Mouse (Mus musculus) intestine, embryonic 15.5 days (tissue): Measurements from ENCODE around the gene Dmxl2. TPM values are rescaled to one million over a fixed set of nuclear protein-coding genes. Genes with fewer than 3 reads are reported as not detected.

Source experiments
- ATAC-seq: fragments of 200-750 bp; cut with Nextera tagmentation; 2 replicates; pipeline ENCODE4 v1.8.0; 2017; ENCODE audit warnings: moderate TSS enrichment, moderate library complexity
- H3K27ac ChIP-seq: fragments of 300-500 bp; sonication (generic); 2 replicates; pipeline ENCODE4 v1.5.1; 2015; ENCODE audit warnings: mild to moderate bottlenecking, inconsistent platforms
- H3K27me3 ChIP-seq: fragments of 300-500 bp; sonication (generic); replicated peaks from 2 replicates; pipeline ENCODE4 v1.6.1; 2015; ENCODE audit warnings: inconsistent platforms
- H3K36me3 ChIP-seq: fragments of 300-500 bp; sonication (generic); 2 replicates; pipeline ENCODE4 v1.6.1; 2015; ENCODE audit warnings: inconsistent platforms
- H3K4me1 ChIP-seq: fragments of 300-500 bp; sonication (generic); replicated peaks from 2 replicates; pipeline ENCODE4 v1.6.1; 2015; ENCODE audit warnings: inconsistent platforms
- H3K4me2 ChIP-seq: fragments of 300-500 bp; sonication (generic); replicated peaks from 2 replicates; pipeline ENCODE4 v1.6.1; 2015; ENCODE audit warnings: mild to moderate bottlenecking, inconsistent platforms
- H3K4me3 ChIP-seq: fragments of 300-500 bp; sonication (generic); replicated peaks from 2 replicates; pipeline ENCODE4 v1.5.1; 2015; ENCODE audit warnings: inconsistent platforms
- H3K9ac ChIP-seq: fragments of 300-500 bp; sonication (generic); 2 replicates; pipeline ENCODE4 v1.6.1; 2015; ENCODE audit warnings: inconsistent platforms
- H3K9me3 ChIP-seq: fragments of 300-500 bp; sonication (generic); 2 replicates; pipeline ENCODE4 v1.6.1; 2016; ENCODE audit warnings: inconsistent platforms
- WGBS: fragments of 180-500 bp; shearing (Covaris S2); methylation state at CpG from one replicate; pipeline ENCODE4 v1.1.7; 2015; 5-methylcytosine and 5-hydroxymethylcytosine counted together
- polyA plus RNA-seq: library from polyadenylated mRNA; unstranded; fragments of >200 nt; fragmentation: Nextera tagmentation; extraction: Ambion mirVana; gene quantifications from 2 replicates; pipeline ENCODE4 v1.2.1, GENCODE M21; 2015

Dmxl2 gene
- polyA plus RNA-seq, 1 experiment from 2014 or later, result 4.4 TPM

DNA sequence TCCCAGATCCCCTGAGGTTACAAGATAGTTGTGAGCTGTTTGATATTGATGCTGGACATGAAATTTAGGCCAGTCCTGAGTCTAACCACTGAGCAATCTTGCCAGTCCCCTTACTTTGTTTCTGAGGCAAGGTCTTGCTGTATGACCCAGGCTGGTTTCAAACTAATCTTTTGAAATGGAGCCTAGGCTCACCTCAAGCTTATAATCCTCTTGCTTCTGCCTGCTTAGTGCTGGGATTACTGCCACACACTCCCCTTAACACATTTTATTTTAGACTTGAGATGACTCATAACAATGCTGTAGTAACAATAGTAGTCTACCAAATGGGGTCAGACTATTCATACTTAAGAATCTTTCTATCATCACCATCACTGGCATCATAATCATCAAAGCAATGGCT, 30.0 kb upstream of the Dmxl2 start:
- H3K27me3 ChIP-seq, result no peaks in the 10 kb centered on the region
- no peaks in the 10 kb centered on the region for H3K36me3 ChIP-seq
- H3K4me1 ChIP-seq, result no peaks in the 10 kb centered on the region
- no peak overlapping the region for H3K27ac ChIP-seq
- H3K9ac ChIP-seq, result no peak overlapping the region
- H3K4me2 ChIP-seq, result no peak overlapping the region
- no peak overlapping the region for H3K4me3 ChIP-seq
- no peaks in the 10 kb centered on the region for H3K9me3 ChIP-seq
- ATAC-seq, result no peak

DNA sequence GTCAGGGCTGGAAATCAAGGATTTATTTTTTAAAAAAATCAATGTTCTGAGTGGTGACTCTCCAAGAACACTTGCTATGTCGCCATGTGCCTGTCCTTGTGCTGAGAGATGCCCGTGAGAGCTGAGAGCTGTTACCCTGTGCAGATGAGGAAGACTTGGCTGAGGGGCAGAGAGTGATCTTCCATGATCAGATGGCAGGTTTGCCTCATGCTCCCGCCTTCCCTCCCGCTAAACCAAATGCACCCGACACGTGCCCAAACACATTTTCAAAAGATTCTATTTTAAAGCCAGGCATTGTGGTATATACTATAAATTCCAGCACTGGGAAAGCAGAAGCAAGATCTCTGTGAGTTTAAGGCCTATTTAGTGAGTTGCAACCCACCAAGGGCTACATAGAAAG, 29.4 kb upstream of the Dmxl2 start:
- WGBS, result 86% methylated on average over 6 of the region's 6 CpGs

DNA sequence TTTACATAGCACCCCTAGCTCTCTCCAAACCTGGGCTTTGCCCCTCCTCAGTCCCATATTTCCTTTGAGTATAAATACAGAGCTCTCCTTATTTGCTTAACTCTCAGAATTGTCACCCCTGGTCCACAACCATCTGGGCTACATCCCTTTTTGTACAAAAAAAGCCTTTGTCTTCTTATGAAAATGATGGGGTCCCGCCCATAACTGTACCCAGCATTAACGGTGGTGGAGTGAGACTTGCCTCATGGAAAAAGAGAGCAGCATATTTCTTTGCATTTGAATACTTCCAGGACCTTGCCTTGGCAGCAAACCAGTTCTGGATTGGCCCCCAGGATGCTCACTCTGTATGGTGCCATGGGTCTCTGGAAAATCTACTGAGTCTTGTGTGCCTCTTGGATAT, 28.5 kb upstream of the Dmxl2 start:
- WGBS, result 85% methylated on average over 2 of the region's 2 CpGs

More for the DNA sequence above, 29.4 kb upstream of the Dmxl2 start:
- Histone ChIP-seq H3K9me3 (no peaks in the 10 kb centered on the region), H3K27me3 (no peaks in the 10 kb centered on the region), H3K4me2 (no peak overlapping the region), H3K9ac (no peak overlapping the region), H3K36me3 (no peaks in the 10 kb centered on the region), H3K4me3 (no peak overlapping the region), H3K4me1 (no peaks in the 10 kb centered on the region), H3K27ac (no peak overlapping the region)
- ATAC-seq, result no peak

DNA sequence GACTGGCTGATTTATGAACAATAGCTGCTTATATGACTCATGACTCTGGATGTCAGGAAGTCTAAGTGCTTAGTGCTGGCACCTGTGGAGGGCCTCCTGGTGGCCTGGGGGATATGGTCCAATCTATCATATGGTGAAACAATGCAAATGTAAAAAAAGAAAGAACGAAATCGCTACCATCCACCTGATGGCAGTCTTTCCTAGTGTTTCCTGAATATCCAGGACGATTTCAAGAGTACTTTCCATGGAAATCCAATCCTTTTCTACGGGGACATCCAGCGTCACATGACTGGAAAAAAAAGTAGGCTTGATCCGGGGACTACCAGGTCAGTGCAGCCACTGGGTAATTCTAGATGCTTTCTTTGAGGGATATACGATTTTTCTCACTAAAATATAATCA, 26.3 kb upstream of the Dmxl2 start:
- no peak for ATAC-seq
- Histone ChIP-seq H3K4me3 (no peak overlapping the region), H3K27ac (no peak overlapping the region), H3K4me1 (no peaks in the 10 kb centered on the region), H3K27me3 (no peaks in the 10 kb centered on the region), H3K36me3 (no peaks in the 10 kb centered on the region), H3K4me2 (no peak overlapping the region), H3K9ac (no peak overlapping the region), H3K9me3 (no peaks in the 10 kb centered on the region)
- WGBS, result 71% methylated on average over 7 of the region's 7 CpGs

More for the DNA sequence above, 28.5 kb upstream of the Dmxl2 start:
- Histone ChIP-seq H3K4me2 (no peak overlapping the region), H3K9ac (no peak overlapping the region), H3K27me3 (no peaks in the 10 kb centered on the region), H3K4me3 (no peak overlapping the region), H3K4me1 (no peaks in the 10 kb centered on the region), H3K27ac (no peak overlapping the region), H3K36me3 (no peaks in the 10 kb centered on the region), H3K9me3 (no peaks in the 10 kb centered on the region)
- no peak for ATAC-seq

DNA sequence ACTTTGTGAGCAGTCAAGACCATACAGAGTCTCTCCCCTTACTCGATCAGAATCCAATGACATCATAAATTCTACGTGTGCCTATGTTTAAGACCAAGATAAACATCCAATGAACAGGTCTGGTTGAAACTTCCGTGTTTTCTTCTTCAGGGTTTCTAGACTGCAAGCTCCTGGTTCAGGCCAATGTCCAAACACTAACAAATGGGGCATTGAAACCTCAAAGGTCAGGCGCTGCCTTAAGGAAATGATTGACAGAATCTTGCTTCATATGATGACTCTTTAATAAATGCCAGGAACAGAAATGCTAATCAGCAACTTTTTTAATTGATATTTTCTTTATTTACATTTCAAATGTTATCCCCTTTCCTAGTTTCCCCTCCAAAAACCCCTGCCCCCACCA, 18.9 kb upstream of the Dmxl2 start:
- ATAC-seq, result peak; percentile 75
- 51% methylated on average over 4 of the region's 4 CpGs for WGBS
- H3K9me3 ChIP-seq, result no peaks in the 10 kb centered on the region
- H3K4me2 ChIP-seq, result no peak overlapping the region
- no peaks in the 10 kb centered on the region for H3K27me3 ChIP-seq
- no peaks in the 10 kb centered on the region for H3K36me3 ChIP-seq
- H3K27ac ChIP-seq, result no peak overlapping the region
- no peak overlapping the region for H3K9ac ChIP-seq
- H3K4me3 ChIP-seq, result no peak overlapping the region
- H3K4me1 ChIP-seq, result no peaks in the 10 kb centered on the region

DNA sequence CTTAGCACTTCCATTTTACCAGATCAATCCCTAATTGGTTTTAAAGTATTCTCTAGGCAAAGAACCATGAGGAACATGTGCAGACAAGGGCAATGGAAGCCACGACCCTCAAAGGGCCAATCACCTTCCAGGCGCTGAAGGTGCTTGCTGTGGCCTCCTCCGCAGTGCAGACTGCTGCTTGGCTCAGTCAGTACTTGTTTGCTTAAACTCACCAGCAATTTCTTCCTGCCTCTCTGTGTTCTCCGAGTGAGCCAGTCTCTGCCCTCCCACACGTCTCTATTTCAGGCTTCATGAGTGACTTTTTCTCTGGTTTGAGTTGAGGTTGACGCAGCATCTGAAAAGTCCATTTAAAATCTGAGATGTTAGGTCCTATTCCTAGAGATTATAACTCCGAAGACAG, 17.5 kb upstream of the Dmxl2 start:
- 62% methylated on average over 7 of the region's 7 CpGs for WGBS
- no peaks in the 10 kb centered on the region for H3K9me3 ChIP-seq
- no peak overlapping the region for H3K4me3 ChIP-seq

DNA sequence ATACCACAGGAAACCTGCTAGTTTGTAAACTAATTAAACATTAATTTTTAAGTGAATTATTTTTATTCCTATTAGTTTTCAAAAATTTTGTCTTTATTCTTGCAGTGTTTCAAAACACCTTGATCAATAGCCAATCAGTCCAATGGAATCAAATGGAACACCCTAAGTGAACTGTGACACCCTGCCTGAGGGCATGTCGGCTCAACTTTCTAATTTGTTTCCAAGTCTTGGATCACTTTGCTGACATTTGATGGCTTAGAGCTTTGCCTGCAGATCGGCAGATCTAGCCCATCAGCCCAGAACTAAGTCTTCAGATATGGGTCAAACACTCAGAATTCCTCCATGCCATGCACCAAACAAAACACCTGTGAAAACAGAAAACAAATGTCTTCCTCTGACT, 14.6 kb upstream of the Dmxl2 start:
- Histone ChIP-seq H3K27me3 (no peaks in the 10 kb centered on the region), H3K36me3 (no peaks in the 10 kb centered on the region), H3K9me3 (no peaks in the 10 kb centered on the region), H3K4me2 (no peak overlapping the region), H3K4me3 (no peak overlapping the region), H3K9ac (no peak overlapping the region), H3K4me1 (no peaks in the 10 kb centered on the region), H3K27ac (no peak overlapping the region)
- no peak for ATAC-seq
- 83% methylated on average over 2 of the region's 2 CpGs for WGBS

More for the DNA sequence above, 17.5 kb upstream of the Dmxl2 start:
- H3K27me3 ChIP-seq, result no peaks in the 10 kb centered on the region
- no peaks in the 10 kb centered on the region for H3K36me3 ChIP-seq
- no peak overlapping the region for H3K27ac ChIP-seq
- no peak overlapping the region for H3K9ac ChIP-seq
- H3K4me1 ChIP-seq, result no peaks in the 10 kb centered on the region
- ATAC-seq, result no peak
- H3K4me2 ChIP-seq, result no peak overlapping the region

DNA sequence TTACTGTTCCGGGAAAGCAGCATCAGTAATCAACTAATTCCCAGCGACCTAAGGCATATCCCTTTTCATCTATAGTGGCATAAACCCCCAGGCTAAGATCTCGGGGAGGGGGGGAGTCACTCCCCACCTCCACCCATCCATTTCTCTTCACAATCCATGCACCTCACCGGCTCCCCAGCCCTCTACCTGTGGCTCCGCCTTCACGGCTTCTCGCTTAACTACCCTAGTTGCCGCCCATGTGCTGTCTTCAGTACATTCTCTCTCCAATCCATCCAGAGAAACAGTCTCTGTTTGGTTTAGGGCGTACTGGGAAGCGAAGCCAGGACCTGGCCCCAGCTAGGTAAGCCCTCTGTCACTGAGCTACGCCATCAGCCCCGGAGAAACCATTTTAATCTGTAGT, 1.4 kb upstream of the Dmxl2 start:
- H3K4me3 ChIP-seq, result peak overlapping the region; percentile 20

DNA sequence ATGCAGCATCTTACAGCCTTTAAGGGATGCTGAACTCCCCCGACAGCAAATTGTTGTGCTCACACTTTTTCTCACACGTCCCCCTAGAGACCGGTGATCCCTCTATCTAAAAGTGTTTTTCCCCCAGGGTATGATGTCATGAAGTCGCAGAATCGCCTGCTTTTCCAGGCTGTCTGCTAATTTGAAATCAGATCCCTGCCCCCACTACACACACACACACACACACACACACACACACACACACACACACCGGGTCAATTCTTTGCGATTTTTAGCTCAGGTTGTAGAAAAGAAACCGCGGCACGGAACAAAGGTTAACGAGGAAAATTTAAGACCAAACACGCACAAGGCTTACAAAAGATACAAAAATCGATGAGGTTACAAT, 677 bp upstream of the Dmxl2 start:
- Histone ChIP-seq H3K36me3 (no peaks in the 10 kb centered on the region), H3K4me1 (no peaks in the 10 kb centered on the region), H3K9me3 (no peaks in the 10 kb centered on the region), H3K4me3 (peak overlapping the region; percentile 70), H3K27ac (no peak overlapping the region), H3K9ac (peak overlapping the region; percentile 67; the same call in 1 of the 2 replicates), H3K4me2 (peak overlapping the region; percentile 99), H3K27me3 (no peaks in the 10 kb centered on the region)
- no peak for ATAC-seq
- 4% methylated on average over 13 of the region's 13 CpGs for WGBS

More for the DNA sequence above, 1.4 kb upstream of the Dmxl2 start:
- Histone ChIP-seq H3K4me1 (no peaks in the 10 kb centered on the region), H3K36me3 (no peaks in the 10 kb centered on the region), H3K27me3 (no peaks in the 10 kb centered on the region), H3K9me3 (no peaks in the 10 kb centered on the region), H3K27ac (no peak overlapping the region), H3K9ac (no peak overlapping the region), H3K4me2 (peak overlapping the region; percentile 99)
- 12% methylated on average over 12 of the region's 12 CpGs for WGBS
- no peak for ATAC-seq

DNA sequence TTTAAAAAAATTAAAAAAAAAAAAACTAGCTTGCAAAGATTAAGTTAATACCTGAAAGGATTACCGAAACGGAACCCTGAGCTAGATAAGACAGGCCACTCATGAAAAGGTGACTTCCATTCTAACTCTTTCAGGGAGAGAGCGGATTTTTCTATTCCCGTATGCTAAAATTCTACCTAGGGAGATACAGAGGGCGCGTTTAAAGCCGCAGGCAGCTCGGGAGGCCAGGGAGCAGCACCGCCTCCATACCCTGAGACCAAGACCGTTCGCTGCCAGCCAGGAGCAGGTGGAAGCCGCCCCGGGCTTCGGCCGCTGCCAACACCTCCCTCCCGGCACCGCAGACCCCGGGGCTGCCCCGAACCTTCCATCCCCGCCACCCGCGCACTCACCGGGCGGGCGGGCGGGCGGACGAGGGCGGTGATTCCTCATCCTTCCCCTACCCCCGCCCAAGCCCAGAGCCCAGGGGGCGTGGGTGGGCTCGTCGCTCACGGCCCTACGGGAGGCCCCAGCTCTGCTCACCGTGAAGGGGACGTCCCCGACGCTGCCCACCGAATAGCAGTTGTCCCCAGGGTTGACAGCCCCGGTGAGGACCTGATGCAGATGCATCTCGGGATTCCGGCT, 484 bp downstream of the Dmxl2 start:
- H3K9ac ChIP-seq, result peak overlapping the region; percentile 67
- WGBS, result under 1% methylated on average over 43 of the region's 43 CpGs
- ATAC-seq, result peak; percentile 51

DNA sequence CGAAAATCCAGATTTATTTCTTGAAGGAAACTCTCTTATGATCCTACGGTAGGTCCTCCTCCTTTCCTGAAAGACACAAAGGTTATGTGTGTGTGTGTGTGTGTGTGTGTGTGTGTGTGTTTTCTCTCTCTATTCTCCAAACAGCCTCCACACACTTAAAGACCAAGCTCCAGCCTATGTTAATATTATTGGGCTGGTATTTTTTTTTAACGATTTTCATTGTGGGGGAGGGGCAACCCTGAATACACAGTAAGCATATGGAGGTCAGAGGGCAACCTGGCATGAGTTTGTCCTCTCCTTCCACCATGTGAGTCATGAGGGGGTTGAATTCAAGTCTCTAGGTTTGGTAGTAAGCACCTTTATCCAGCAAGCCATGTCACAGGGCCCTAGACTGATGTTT, 1.6 kb downstream of the Dmxl2 start:
- 80% methylated on average over 3 of the region's 3 CpGs for WGBS
- Histone ChIP-seq H3K27ac (no peak overlapping the region), H3K27me3 (no peaks in the 10 kb centered on the region), H3K9ac (no peak overlapping the region), H3K4me1 (no peaks in the 10 kb centered on the region), H3K4me3 (no peak overlapping the region), H3K4me2 (no peak overlapping the region), H3K36me3 (no peaks in the 10 kb centered on the region), H3K9me3 (no peaks in the 10 kb centered on the region)
- no peak for ATAC-seq

More for the DNA sequence above, 484 bp downstream of the Dmxl2 start:
- Histone ChIP-seq H3K4me2 (peak overlapping the region; percentile 99), H3K36me3 (no peaks in the 10 kb centered on the region), H3K4me1 (no peaks in the 10 kb centered on the region), H3K9me3 (no peaks in the 10 kb centered on the region), H3K27ac (0 out of 2 replicates have a peak overlapping the region, but pooled peaks have one; percentile 27), H3K27me3 (no peaks in the 10 kb centered on the region), H3K4me3 (peak overlapping the region; percentile 70)

DNA sequence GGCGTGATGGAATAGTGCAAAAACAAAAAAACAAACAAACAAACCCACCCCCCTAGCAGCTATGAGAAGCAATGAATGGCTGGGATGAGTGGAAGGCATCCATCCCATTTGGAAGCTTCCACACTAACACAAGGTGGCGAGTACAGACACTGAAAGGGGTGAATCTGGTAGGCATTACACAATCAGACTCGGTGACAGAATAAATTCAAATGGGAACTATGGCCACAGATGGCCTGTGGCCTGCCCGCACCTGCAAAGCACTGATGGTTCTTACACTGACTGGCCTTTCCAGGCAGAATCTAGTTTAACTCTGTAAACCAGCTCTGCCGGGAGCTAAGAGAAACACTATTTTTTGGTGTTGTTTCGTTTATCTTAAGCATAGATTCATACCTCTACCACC, 2.1 kb downstream of the Dmxl2 start:
- WGBS, result 87% methylated on average over 6 of the region's 6 CpGs
- no peak for ATAC-seq
- no peak overlapping the region for H3K9ac ChIP-seq

DNA sequence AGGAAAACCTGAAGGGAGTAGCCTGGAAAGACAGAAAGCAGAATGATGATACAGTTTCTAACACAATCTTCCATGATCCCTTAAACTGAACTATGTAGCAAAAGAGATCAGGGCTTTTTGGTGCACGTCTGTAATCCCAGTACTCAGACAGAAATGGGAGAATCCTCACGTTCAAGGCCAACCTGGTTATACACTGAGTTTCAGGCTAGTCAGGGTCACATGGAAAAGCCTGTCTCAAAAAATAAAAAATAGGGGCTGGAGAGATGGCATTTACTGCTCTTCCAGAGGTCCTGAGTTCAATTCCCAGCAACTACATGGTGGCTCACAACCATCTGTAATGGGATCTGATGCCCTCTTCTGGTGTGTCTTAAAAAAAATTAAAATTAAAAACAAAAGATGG, 11.0 kb downstream of the Dmxl2 start:
- 88% methylated on average over 2 of the region's 2 CpGs for WGBS
- Histone ChIP-seq H3K4me3 (no peak overlapping the region), H3K27me3 (no peaks in the 10 kb centered on the region), H3K36me3 (no peaks in the 10 kb centered on the region), H3K4me1 (no peaks in the 10 kb centered on the region), H3K9me3 (no peaks in the 10 kb centered on the region), H3K9ac (no peak overlapping the region), H3K27ac (no peak overlapping the region), H3K4me2 (no peak overlapping the region)
- no peak for ATAC-seq

More for the DNA sequence above, 2.1 kb downstream of the Dmxl2 start:
- no peaks in the 10 kb centered on the region for H3K27me3 ChIP-seq
- H3K27ac ChIP-seq, result no peak overlapping the region
- no peaks in the 10 kb centered on the region for H3K36me3 ChIP-seq
- no peaks in the 10 kb centered on the region for H3K9me3 ChIP-seq
- no peaks in the 10 kb centered on the region for H3K4me1 ChIP-seq
- H3K4me2 ChIP-seq, result no peak overlapping the region
- H3K4me3 ChIP-seq, result no peak overlapping the region
